Mouse (Mus musculus): ENCODE measurements around the gene Eln.

Eln gene

GRCm38 (mm10) chr5:134711076-134711475, 36.0 kb downstream of the Eln start:
- ChIA-PET CTCF (interaction anchor here (0.5 to 1.8 kb wide), 14 partner anchors 12 to 338 kb away, joined by 3 to 10 read pairs (median 4); no protein-coding TSS in a partner anchor), POLR2A (interaction anchor here in 1 of 4 experiments (0.8 kb wide), 1 partner anchor 10 kb away, joined by 3 read pairs; no protein-coding TSS in a partner anchor)

DNA sequence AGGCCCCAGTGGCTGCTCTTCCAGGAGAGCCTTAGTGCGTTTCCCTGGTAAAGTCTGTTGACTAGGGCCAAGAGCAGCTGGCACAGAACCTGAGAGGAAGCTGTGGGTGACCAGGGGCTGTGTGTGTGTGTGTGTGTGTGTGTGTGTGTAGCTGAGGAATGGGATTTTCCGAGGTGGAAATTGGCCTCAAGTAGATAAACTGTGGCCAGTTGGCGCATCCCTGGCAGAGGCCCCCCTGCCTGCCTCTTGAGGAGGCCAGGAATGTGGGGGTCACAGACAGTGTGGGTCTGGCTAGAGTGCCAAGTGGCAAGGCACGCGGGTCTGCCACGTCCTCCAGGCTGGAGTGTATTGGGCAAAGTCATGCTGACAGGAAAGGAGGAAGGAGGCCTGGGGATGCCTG, 37.8 kb downstream of the Eln start:
- CTCF ChIA-PET: no interaction called here
- POLR2A ChIA-PET: no interaction called here

DNA sequence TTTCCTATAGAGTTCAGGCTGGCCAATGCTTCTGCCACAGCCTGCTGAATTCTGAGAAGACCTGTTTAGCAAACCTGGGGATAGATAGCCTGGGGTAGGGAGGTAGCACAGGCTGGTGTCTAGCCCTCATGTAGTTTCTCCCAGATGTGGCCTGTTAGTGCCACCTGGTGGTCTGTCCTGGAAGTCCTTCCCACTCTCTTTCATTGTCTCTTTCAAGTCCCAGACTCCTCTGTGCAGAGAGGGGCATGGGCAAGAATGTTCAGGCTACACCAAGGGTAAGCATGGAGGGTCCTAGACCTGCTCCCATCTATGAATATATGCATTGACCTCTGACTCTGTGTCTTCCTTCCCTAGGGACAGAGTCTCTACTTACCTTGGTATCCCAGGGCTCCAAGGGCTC, 43.0 kb downstream of the Eln start:
- ChIA-PET POLR2A (interaction anchor here in 1 of 4 experiments (0.6 kb wide), 2 partner anchors 35 to 122 kb away, joined by 3 to 4 read pairs; no protein-coding TSS in a partner anchor), CTCF (interaction anchor here (0.6 to 3.5 kb wide), 20 partner anchors 15 to 583 kb away, joined by 3 to 14 read pairs (median 4); no protein-coding TSS in a partner anchor)

- ChIA-PET CTCF (interaction anchor here in 3 of 4 experiments (0.6 to 3.3 kb wide), 11 partner anchors 12 to 212 kb away, joined by 3 to 11 read pairs (median 3); partner anchors contain the start of gene Eif4h (in 1 of the 3)), POLR2A (interaction anchor here in 3 of 4 experiments (0.5 to 1.6 kb wide), 6 partner anchors 20 to 151 kb away, joined by 3 to 4 read pairs (median 3); partner anchors contain the start of gene Eif4h (in 1 of the 3))
These were observed 51.6 kb downstream of the Eln start for GRCm38 (mm10) chr5:134695539-134695938.

DNA sequence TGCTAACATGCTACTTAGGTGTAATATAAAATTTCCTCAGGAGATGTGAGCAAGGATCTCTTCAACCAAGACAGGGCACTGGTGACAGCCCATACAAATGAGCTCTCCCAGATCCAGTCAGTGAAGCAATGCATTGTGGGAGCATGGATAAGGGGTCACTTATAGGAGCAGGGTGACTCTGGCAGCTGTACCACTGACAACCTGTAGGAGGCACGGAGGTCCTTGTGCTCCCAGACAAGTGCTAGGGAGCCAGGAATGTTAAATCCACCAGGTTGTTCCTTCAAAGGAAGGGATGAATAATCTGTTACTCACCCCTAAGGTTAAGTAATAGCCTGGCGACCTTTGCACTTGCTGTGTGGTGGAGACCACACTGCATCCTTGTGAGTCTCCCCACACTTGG, 52.0 kb downstream of the Eln start:
- CTCF ChIA-PET: interaction anchor here in 3 of 4 experiments (0.6 to 3.3 kb wide), 11 partner anchors 12 to 212 kb away, joined by 3 to 11 read pairs (median 3); partner anchors contain the start of gene Eif4h (in 1 of the 3)
- POLR2A ChIA-PET: interaction anchor here in 3 of 4 experiments (0.5 to 1.6 kb wide), 7 partner anchors 19 to 150 kb away, joined by 3 to 4 read pairs (median 3); partner anchors contain the start of gene Eif4h (in 1 of the 3)

GRCm38 (mm10) chr5:134692704-134693103, 54.4 kb downstream of the Eln start:
- CTCF ChIA-PET: interaction anchor here in 2 of 4 experiments (0.6 to 0.7 kb wide), 2 partner anchors 8 to 193 kb away, joined by 3 to 4 read pairs; no protein-coding TSS in a partner anchor
- POLR2A ChIA-PET: interaction anchor here in 1 of 4 experiments (0.9 kb wide), 1 partner anchor 196 kb away, joined by 3 read pairs; no protein-coding TSS in a partner anchor

GRCm38 (mm10) chr5:134688718-134689284, 58.3 kb downstream of the Eln start:
- ChIA-PET CTCF (interaction anchor here (0.5 to 1.8 kb wide), 54 partner anchors 8 to 588 kb away, joined by 3 to 15 read pairs (median 4); partner anchors contain the start of genes Cldn3 (in 1 of the 4) and Eln (in 1 of the 4)), POLR2A (interaction anchor here (0.5 to 2.1 kb wide), 54 partner anchors 9 to 1960 kb away, joined by 3 to 26 read pairs (median 4); partner anchors contain the start of genes Eif4h (in 3 of the 4), Clip2 (in 2 of the 4), Abhd11 (in 1 of the 4) and Cldn3 (in 1 of the 4))

DNA sequence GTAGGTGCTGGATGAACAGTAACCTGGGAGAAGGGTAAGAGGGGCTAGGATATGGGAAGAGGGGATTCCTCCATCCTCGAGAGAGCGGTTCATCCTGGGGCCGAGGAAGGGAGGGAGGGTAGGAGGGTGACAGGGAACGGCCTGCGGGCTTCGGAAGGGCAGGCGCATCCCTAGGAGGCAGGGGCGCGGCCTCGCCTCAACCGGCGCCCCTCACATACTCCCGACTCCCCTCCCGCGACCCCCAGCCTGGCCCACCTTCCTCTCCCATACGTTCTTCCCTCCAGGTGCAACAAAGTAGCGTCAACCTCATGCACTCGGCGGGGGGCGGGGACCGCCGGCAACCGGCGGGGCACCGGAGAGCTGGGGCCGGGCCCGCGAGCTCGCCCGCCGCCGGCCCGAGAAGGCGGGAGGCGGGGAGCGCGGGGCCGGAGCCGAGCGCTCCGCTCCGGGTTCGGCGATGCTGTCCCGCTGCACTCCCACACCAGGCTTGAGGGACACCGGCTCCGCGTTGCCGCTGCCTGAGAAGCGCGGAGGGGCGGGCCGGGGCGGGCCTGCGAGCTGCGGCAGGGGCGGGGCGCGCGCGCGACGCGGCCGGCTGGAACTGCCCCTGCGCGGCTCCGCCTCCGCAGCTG, 58.9 kb downstream of the Eln start, which contains the start of gene Limk1:
Gene Limk1, minus strand, starts transcription at position 513 of the 632 bp plus-strand sequence.
- CTCF ChIA-PET: interaction anchor here (0.5 to 1.8 kb wide), 42 partner anchors 9 to 589 kb away, joined by 3 to 15 read pairs (median 4); partner anchors contain the start of genes Cldn3 (in 1 of the 4) and Eln (in 1 of the 4)
- POLR2A ChIA-PET: interaction anchor here in 3 of 4 experiments (0.5 to 2.1 kb wide), 42 partner anchors 9 to 461 kb away, joined by 3 to 26 read pairs (median 4); partner anchors contain the start of genes Eif4h (in 3 of the 3), Abhd11 (in 1 of the 3), Cldn3 (in 1 of the 3) and Cldn4 (in 1 of the 3)

- POLR2A ChIA-PET: interaction anchor here in 3 of 4 experiments (0.5 to 2.0 kb wide), 3 partner anchors 86 to 462 kb away, joined by 3 to 8 read pairs (median 7); partner anchors contain the start of gene Tbl2 (in 1 of the 3)
- CTCF ChIA-PET: no interaction called here
These were observed 59.9 kb downstream of the Eln start for GRCm38 (mm10) chr5:134687187-134687586.

GRCm38 (mm10) chr5:134686541-134686940, 60.6 kb downstream of the Eln start:
- POLR2A ChIA-PET: no interaction called here
- CTCF ChIA-PET: interaction anchor here in 1 of 4 experiments (0.5 kb wide), 1 partner anchor 36 kb away, joined by 5 read pairs; no protein-coding TSS in a partner anchor

GRCm38 (mm10) chr5:134684398-134684797, 62.7 kb downstream of the Eln start:
- ChIA-PET CTCF (no interaction called here), POLR2A (no interaction called here)

DNA sequence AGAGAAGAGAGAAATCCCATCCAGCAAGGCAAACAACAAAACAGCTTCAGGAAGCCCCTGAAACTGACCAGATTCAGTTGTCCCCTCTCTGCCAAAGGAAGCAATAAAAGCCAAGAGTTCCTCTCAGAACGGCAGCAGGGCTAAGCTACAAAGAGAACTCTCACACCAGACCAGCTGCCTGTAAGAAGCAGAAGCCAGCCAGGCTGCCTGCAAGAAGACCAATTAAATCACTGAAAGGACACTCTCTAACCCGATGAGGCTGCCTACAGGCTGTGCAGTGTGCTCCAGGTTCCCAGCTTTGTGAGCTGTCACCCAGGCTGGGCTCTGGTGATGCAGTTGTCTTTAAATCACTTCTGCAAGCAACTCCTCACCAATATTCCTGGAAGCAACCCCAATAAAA, 63.3 kb downstream of the Eln start:
- CTCF ChIA-PET: interaction anchor here in 1 of 4 experiments (0.9 kb wide), 1 partner anchor 192 kb away, joined by 5 read pairs; no protein-coding TSS in a partner anchor
- POLR2A ChIA-PET: interaction anchor here in 3 of 4 experiments (0.5 to 1.6 kb wide), 4 partner anchors 15 to 689 kb away, joined by 3 to 10 read pairs (median 4); no protein-coding TSS in a partner anchor

DNA sequence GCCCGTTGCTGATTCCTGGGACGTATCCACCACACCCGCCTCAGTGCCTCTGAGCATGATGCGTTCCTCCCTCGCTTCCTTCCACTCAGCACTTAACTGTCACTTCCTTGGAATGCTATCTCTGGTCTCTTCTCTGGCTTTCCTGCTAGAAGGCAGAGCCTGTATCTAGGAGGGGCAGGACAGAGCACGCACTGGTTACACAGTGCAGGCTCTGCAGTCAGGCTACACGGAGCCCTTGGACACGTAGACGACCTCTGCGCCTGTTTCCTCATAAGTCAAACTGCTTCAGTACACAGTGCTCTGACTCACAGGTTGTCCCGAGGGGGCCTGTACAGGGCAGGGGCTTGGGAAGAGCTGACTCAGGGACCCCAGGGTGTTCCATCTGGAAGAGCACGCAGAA, 66.9 kb downstream of the Eln start:
- ChIA-PET POLR2A (interaction anchor here in 2 of 4 experiments (0.7 to 1.6 kb wide), 3 partner anchors 11 to 41 kb away, joined by 3 to 4 read pairs (median 4); partner anchors contain the start of gene Eif4h (in 1 of the 2)), CTCF (no interaction called here)

GRCm38 (mm10) chr5:134678827-134679546, 68.1 kb downstream of the Eln start:
- CTCF ChIA-PET: interaction anchor here in 2 of 4 experiments (0.6 to 1.6 kb wide), 3 partner anchors 10 to 1314 kb away, joined by 3 to 6 read pairs (median 4); partner anchors contain the start of gene Limk1 (in 1 of the 2)
- POLR2A ChIA-PET: interaction anchor here in 2 of 4 experiments (1.6 to 2.4 kb wide), 2 partner anchors 10 to 40 kb away, joined by 4 to 7 read pairs; partner anchors contain the start of genes Eif4h (in 1 of the 2) and Limk1 (in 1 of the 2)

GRCm38 (mm10) chr5:134678031-134678430, 69.1 kb downstream of the Eln start:
- POLR2A ChIA-PET: interaction anchor here in 2 of 4 experiments (1.0 to 2.4 kb wide), 3 partner anchors 9 to 11 kb away, joined by 3 to 7 read pairs (median 5); partner anchors contain the start of gene Limk1 (in 1 of the 2)
- CTCF ChIA-PET: interaction anchor here in 1 of 4 experiments (0.6 kb wide), 1 partner anchor 1177 kb away, joined by 11 read pairs; no protein-coding TSS in a partner anchor

DNA sequence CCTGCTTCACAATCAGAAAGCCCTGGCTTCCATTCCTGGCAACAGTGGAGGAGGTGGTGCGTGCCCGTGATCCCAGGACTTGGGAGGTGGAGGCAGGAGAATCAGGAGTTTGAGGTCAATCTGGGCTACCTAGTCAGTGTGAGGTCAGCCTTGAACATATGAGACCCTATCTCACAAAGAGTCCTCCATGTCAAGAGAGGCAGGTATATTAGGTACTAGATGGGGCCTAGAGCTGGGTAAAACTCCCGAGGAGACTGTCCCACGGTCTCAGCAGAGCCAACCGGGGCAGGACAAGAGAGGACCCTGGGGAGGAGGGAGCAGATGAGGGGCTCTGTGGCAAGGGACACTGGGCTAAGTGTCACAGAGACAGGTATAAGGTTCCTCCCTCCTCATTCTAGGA, 69.6 kb downstream of the Eln start:
- ChIA-PET CTCF (interaction anchor here in 2 of 4 experiments (0.6 to 1.2 kb wide), 2 partner anchors 8 to 1178 kb away, joined by 3 to 11 read pairs; no protein-coding TSS in a partner anchor), POLR2A (interaction anchor here in 2 of 4 experiments (1.0 to 2.4 kb wide), 3 partner anchors 8 to 12 kb away, joined by 3 to 7 read pairs (median 5); partner anchors contain the start of gene Limk1 (in 1 of the 2))
